9 mouse cellular contexts compared by ENCODE assay signal in genomic region chr16:8823661-8824060, GRCm38 (mm10). TPM values are rescaled to one million over a fixed set of nuclear protein-coding genes. Genes with fewer than 3 reads are reported as not detected.
DNase-seq lines count a peak whose midpoint lies in the region; ATAC-seq and TF ChIP-seq lines count a peak whose summit lies in the region.
"Had no signal": no experiment of that assay in that cellular context is flagged by ENCODE, and none has a peak within 500 bp of the region (broad histone marks: within the 10 kb centered on the region; RNA-seq: fewer than 3 reads in every experiment).

No protein-coding gene starts in this region.

- DNase-seq in gastrocnemius, adult 2 months: no peak
- DNase-seq in gastrocnemius, postnatal 14 days: no peak
- peak; percentile 80 for DNase-seq in A20 (ENCODE audit: low read depth, low spot score)
- DNase-seq in brain, adult 2 months (ENCODE audit: low read depth, low spot score): peak; percentile 35
- no peak for DNase-seq in cerebellum, adult 11 months
- no peak for DNase-seq in layer of hippocampus, postnatal 10 days (ENCODE audit: low spot score in 2 of 2)
- no peak for DNase-seq in natural killer cell, adult 2 months (ENCODE audit: low spot score in 2 of 2)

- H3K27me3 ChIP-seq in liver, embryonic 15.5 days: no peaks in the 10 kb centered on the region
- H3K27me3 ChIP-seq: limb, embryonic 15.5 days had no signal

- no peak for TF ChIP-seq CTCF in gastrocnemius, adult 2 months (IDR thresholded peaks at IDR 0.05)

- peaks cover 29% of the 10 kb centered on the region for H3K4me1 ChIP-seq in liver, embryonic 15.5 days (replicated peaks)
- H3K4me1 ChIP-seq: limb, embryonic 15.5 days had no signal

- ATAC-seq in liver, embryonic 15.5 days (ENCODE audit: insufficient read depth): peak; percentile 76

- H3K4me2 ChIP-seq in liver, embryonic 15.5 days: peak overlapping the region; percentile 20; the same call in 1 of the 2 replicates
- H3K4me2 ChIP-seq: limb, embryonic 15.5 days had no signal

- peak overlapping the region; percentile 72 for H3K27ac ChIP-seq in gastrocnemius, adult 2 months
- peak overlapping the region; percentile 56 for H3K27ac ChIP-seq in liver, embryonic 15.5 days (replicated peaks)
- H3K27ac ChIP-seq: limb, embryonic 15.5 days had no signal

- intact Hi-C loops in gastrocnemius, adult 2 months (cut with DNase I): no loop called here
- intact Hi-C loops in gastrocnemius, postnatal 14 days (cut with DNase I; ENCODE audit: low total_unique reads): no loop called here

- no peak overlapping the region for H3K4me3 ChIP-seq in gastrocnemius, adult 2 months
- H3K4me3 ChIP-seq in liver, embryonic 15.5 days (replicated peaks): no peak overlapping the region
- H3K4me3 ChIP-seq: limb, embryonic 15.5 days had no signal

- no peaks in the 10 kb centered on the region for H3K9me3 ChIP-seq in liver, embryonic 15.5 days (replicated peaks)
- H3K9me3 ChIP-seq: limb, embryonic 15.5 days had no signal

- H3K9ac ChIP-seq in liver, embryonic 15.5 days: no peak overlapping the region
- H3K9ac ChIP-seq: limb, embryonic 15.5 days had no signal

- H3K36me3 ChIP-seq in liver, embryonic 15.5 days (replicated peaks): no peaks in the 10 kb centered on the region
- H3K36me3 ChIP-seq: limb, embryonic 15.5 days had no signal

- WGBS in liver, embryonic 15.5 days (ENCODE audit: insufficient replicate concordance): 33% methylated on average over 2 of the region's 2 CpGs

RNA-seq across cellular contexts. Expression of gene 1810013L24Rik, which starts 6.2 kb away (rescaled TPM):
- total RNA-seq in gastrocnemius, adult 2 months (2021): 100 to 1,000 TPM in 1 of 2 experiments, 10 to 100 TPM in 1; 80.9 to 111 TPM
- 10 to 100 TPM; 55.2 to 60.6 TPM for total RNA-seq in gastrocnemius, postnatal 14 days (2021)
- 12.7 and 14.1 TPM in 2 replicates for polyA plus RNA-seq in liver, embryonic 15.5 days (2015; fragmentation: Nextera tagmentation; extraction: Ambion mirVana)
- 100 to 1,000 TPM; 119 to 135 TPM for total RNA-seq in layer of hippocampus, postnatal 10 days (2021)

RNA-seq across cellular contexts. Expression of gene Usp7, which starts 31.6 kb away (rescaled TPM):
- total RNA-seq in gastrocnemius, adult 2 months (2021): 10 to 100 TPM; 61.8 to 69.1 TPM
- total RNA-seq in gastrocnemius, postnatal 14 days (2021): 10 to 100 TPM; 46.4 to 48.9 TPM
- 24.4 and 29.4 TPM in 2 replicates for polyA plus RNA-seq in liver, embryonic 15.5 days (2015; fragmentation: Nextera tagmentation; extraction: Ambion mirVana)
- total RNA-seq in layer of hippocampus, postnatal 10 days (2021): 100 to 1,000 TPM; 153 to 157 TPM

Comparison
In these comparisons a context has a peak if more than half of its experiments do, and no peak if none do; other contexts are left out.
1. DNase-seq: peak in A20 (single experiment) and brain, adult 2 months (single experiment); none in gastrocnemius, adult 2 months (single experiment), gastrocnemius, postnatal 14 days (single experiment), cerebellum, adult 11 months (single experiment), layer of hippocampus, postnatal 10 days (0 of 2) and natural killer cell, adult 2 months (0 of 2).